ENCODE assay signal across 14 mouse cellular contexts in the genomic region with DNA sequence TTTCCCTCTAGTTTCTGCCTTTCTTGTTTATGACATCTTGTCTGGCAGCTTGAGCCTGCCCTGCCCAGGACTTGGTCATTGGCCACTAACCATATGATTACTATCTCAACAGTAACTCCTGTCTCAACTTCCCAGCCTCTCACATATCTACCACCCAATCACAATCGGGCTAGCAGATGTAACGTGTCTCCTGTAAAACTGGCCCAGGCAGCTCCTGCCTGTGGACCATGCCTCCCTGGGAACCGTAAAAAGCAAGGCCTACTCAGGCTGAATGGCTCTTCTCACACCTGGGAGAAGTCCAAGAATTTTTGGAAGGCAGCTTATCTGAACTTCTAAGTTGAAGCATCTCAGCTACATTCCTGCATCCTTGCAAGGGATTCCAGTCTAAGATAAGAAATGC. TPM values are rescaled to one million over a fixed set of nuclear protein-coding genes. Genes with fewer than 3 reads are reported as not detected.
DNase-seq lines count a peak whose midpoint lies in the region; ATAC-seq and TF ChIP-seq lines count a peak whose summit lies in the region.
"Had no signal": no experiment of that assay in that cellular context is flagged by ENCODE, and none has a peak within 500 bp of the region (broad histone marks: within the 10 kb centered on the region; RNA-seq: fewer than 3 reads in every experiment).

No protein-coding gene starts in this region.

- H3K4me2 ChIP-seq in limb, embryonic 12.5 days = no peak overlapping the region
- no peak overlapping the region for H3K4me2 ChIP-seq in lung, postnatal 0 days (replicated peaks; ENCODE audit: low read depth, low read length)
- H3K4me2 ChIP-seq: embryonic facial prominence, embryonic 13.5 days; hindbrain, embryonic 13.5 days had no signal

- TF ChIP-seq CTCF in gastrocnemius, adult 2 months (IDR thresholded peaks at IDR 0.05) = no peak
- TF ChIP-seq CTCF in lung, postnatal 0 days (IDR thresholded peaks at IDR 0.05) = no peak

- intact Hi-C loops in gastrocnemius, adult 2 months (cut with DNase I) = no loop called here

- no peak for DNase-seq in gastrocnemius, adult 2 months
- DNase-seq in gastrocnemius, postnatal 10 days = no peak
- DNase-seq in limb, embryonic 10.5 days (ENCODE audit: low spot score) = no peak
- DNase-seq in lung, postnatal 0 days (ENCODE audit: low spot score) = peak; percentile 84
- DNase-seq in yolk sac, embryonic 10.5 days (ENCODE audit: low spot score) = peak; percentile 19
- DNase-seq in ovary, postnatal 10 days (ENCODE audit: low spot score) = no peak
- DNase-seq: B cell, adult 2 months; right cerebral cortex, postnatal 25 days had no signal

- no peaks in the 10 kb centered on the region for H3K36me3 ChIP-seq in limb, embryonic 12.5 days
- H3K36me3 ChIP-seq in limb, embryonic 10.5 days = no peaks in the 10 kb centered on the region
- H3K36me3 ChIP-seq in lung, postnatal 0 days (ENCODE audit: insufficient read depth, low read length) = no peaks in the 10 kb centered on the region
- H3K36me3 ChIP-seq: embryonic facial prominence, embryonic 13.5 days; hindbrain, embryonic 13.5 days had no signal

- H3K27me3 ChIP-seq in limb, embryonic 12.5 days = no peaks in the 10 kb centered on the region
- no peaks in the 10 kb centered on the region for H3K27me3 ChIP-seq in limb, embryonic 10.5 days (ENCODE audit: low read depth, poor library complexity, severe bottlenecking)
- no peaks in the 10 kb centered on the region for H3K27me3 ChIP-seq in lung, postnatal 0 days (replicated peaks; ENCODE audit: insufficient read depth, low read length)
- H3K27me3 ChIP-seq: embryonic facial prominence, embryonic 13.5 days; hindbrain, embryonic 13.5 days had no signal

- ATAC-seq in limb, embryonic 12.5 days (ENCODE audit: insufficient number of reproducible peaks, insufficient read depth, low FRiP score, low TSS enrichment, low read depth) = 0 out of 2 replicates have a peak, but pooled peaks have one; percentile 15
- peak; percentile 91 for ATAC-seq in lung, postnatal 0 days
- no peak for ATAC-seq in megakaryocyte-erythroid progenitor cell, adult 5-6 weeks (replicated peaks; ENCODE audit: low FRiP score, low TSS enrichment, poor library complexity, severe bottlenecking)
- ATAC-seq: forebrain, embryonic 14.5 days had no signal

- TF ChIP-seq EP300 in lung, postnatal 0 days (IDR thresholded peaks at IDR 0.05) = peak; percentile 99

- peaks cover 23% of the 10 kb centered on the region for H3K4me1 ChIP-seq in limb, embryonic 12.5 days (replicated peaks)
- H3K4me1 ChIP-seq in limb, embryonic 10.5 days = peaks cover 25% of the 10 kb centered on the region
- H3K4me1 ChIP-seq in lung, postnatal 0 days (ENCODE audit: insufficient read depth, low read depth, low read length) = no peaks in the 10 kb centered on the region; the same call in none of the 2 replicates
- H3K4me1 ChIP-seq: hindbrain, embryonic 13.5 days had no signal

- no peak overlapping the region for H3K9ac ChIP-seq in limb, embryonic 12.5 days (replicated peaks)
- no peak overlapping the region for H3K9ac ChIP-seq in lung, postnatal 0 days (replicated peaks; ENCODE audit: low read depth)
- H3K9ac ChIP-seq: embryonic facial prominence, embryonic 13.5 days; hindbrain, embryonic 13.5 days had no signal

- 36% methylated on average over 3 of the region's 3 CpGs for WGBS in limb, embryonic 12.5 days
- WGBS in limb, embryonic 10.5 days = 46% methylated on average over 3 of the region's 3 CpGs
- 17% methylated on average over 3 of the region's 3 CpGs for whole genome bisulfite sequencing in lung, postnatal 0 days

- H3K4me3 ChIP-seq in gastrocnemius, adult 2 months = no peak overlapping the region
- H3K4me3 ChIP-seq in limb, embryonic 12.5 days (replicated peaks) = no peak overlapping the region
- no peak overlapping the region for H3K4me3 ChIP-seq in limb, embryonic 10.5 days
- no peak overlapping the region for H3K4me3 ChIP-seq in lung, postnatal 0 days (ENCODE audit: low read depth, low read length)
- H3K4me3 ChIP-seq: embryonic facial prominence, embryonic 13.5 days; hindbrain, embryonic 13.5 days had no signal

- H3K27ac ChIP-seq in gastrocnemius, adult 2 months = peak overlapping the region; percentile 76
- no peak overlapping the region for H3K27ac ChIP-seq in limb, embryonic 12.5 days
- H3K27ac ChIP-seq in limb, embryonic 10.5 days = no peak overlapping the region
- peak overlapping the region; percentile 69 for H3K27ac ChIP-seq in lung, postnatal 0 days (ENCODE audit: low read length)
- H3K27ac ChIP-seq: embryonic facial prominence, embryonic 13.5 days; hindbrain, embryonic 13.5 days; macrophage had no signal

- no peaks in the 10 kb centered on the region for H3K9me3 ChIP-seq in limb, embryonic 12.5 days
- no peaks in the 10 kb centered on the region for H3K9me3 ChIP-seq in limb, embryonic 10.5 days (replicated peaks)
- no peaks in the 10 kb centered on the region for H3K9me3 ChIP-seq in lung, postnatal 0 days (ENCODE audit: low read length)
- H3K9me3 ChIP-seq: embryonic facial prominence, embryonic 13.5 days; hindbrain, embryonic 13.5 days had no signal

RNA-seq across cellular contexts. Expression of gene Trp53bp2, which starts 10.2 kb away (rescaled TPM):
- total RNA-seq in gastrocnemius, adult 2 months (2021) = 1 to 10 TPM; 9.0 to 9.5 TPM
- 10 to 100 TPM; 14.2 to 14.5 TPM for total RNA-seq in gastrocnemius, postnatal 10 days (2021)
- 29.7 and 34.7 TPM in 2 replicates for polyA plus RNA-seq in limb, embryonic 12.5 days (2016; fragmentation: Nextera tagmentation; extraction: Ambion mirVana)
- 34.3 and 37.1 TPM in 2 replicates for polyA plus RNA-seq in limb, embryonic 10.5 days (2016; fragmentation: Nextera tagmentation; extraction: Ambion mirVana)
- 27.0 and 30.1 TPM in 2 replicates for polyA plus RNA-seq in lung, postnatal 0 days (2015; fragmentation: Nextera tagmentation; extraction: Ambion mirVana)
- 8.2 and 8.8 TPM in 2 replicates for total RNA-seq in megakaryocyte-erythroid progenitor cell, adult 5-6 weeks (2014; fragmentation: Nextera tagmentation)
- 6.2 and 7.5 TPM in 2 replicates for total RNA-seq in megakaryocyte-erythroid progenitor cell, adult 5-6 weeks (2017)

RNA-seq across cellular contexts. Expression of gene Fbxo28, which starts 57.4 kb away (rescaled TPM):
- total RNA-seq in gastrocnemius, adult 2 months (2021) = 10 to 100 TPM; 21.5 to 23.1 TPM
- total RNA-seq in gastrocnemius, postnatal 10 days (2021) = 10 to 100 TPM; 16.8 to 23.5 TPM
- 26.9 and 28.1 TPM in 2 replicates for polyA plus RNA-seq in limb, embryonic 12.5 days (2016; fragmentation: Nextera tagmentation; extraction: Ambion mirVana)
- polyA plus RNA-seq in limb, embryonic 10.5 days (2016; fragmentation: Nextera tagmentation; extraction: Ambion mirVana) = 20.3 and 20.9 TPM in 2 replicates
- 9.8 and 12.5 TPM in 2 replicates for polyA plus RNA-seq in lung, postnatal 0 days (2015; fragmentation: Nextera tagmentation; extraction: Ambion mirVana)
- total RNA-seq in megakaryocyte-erythroid progenitor cell, adult 5-6 weeks (2014; fragmentation: Nextera tagmentation) = 11.7 and 17.2 TPM in 2 replicates
- total RNA-seq in megakaryocyte-erythroid progenitor cell, adult 5-6 weeks (2017) = 9.4 and 14.8 TPM in 2 replicates

Comparison
In these comparisons a context has a peak if more than half of its experiments do, and no peak if none do; other contexts are left out.
1. DNase-seq: peak in lung, postnatal 0 days (single experiment) and yolk sac, embryonic 10.5 days (single experiment); none in gastrocnemius, adult 2 months (single experiment), gastrocnemius, postnatal 10 days (single experiment), limb, embryonic 10.5 days (single experiment) and ovary, postnatal 10 days (single experiment).
2. H3K27ac ChIP-seq: peak in gastrocnemius, adult 2 months (single experiment) and lung, postnatal 0 days (single experiment); none in limb, embryonic 12.5 days (single experiment) and limb, embryonic 10.5 days (single experiment).